Mouse (Mus musculus): ENCODE measurements around the gene Coq2. TPM values are rescaled to one million over a fixed set of nuclear protein-coding genes. Genes with fewer than 3 reads are reported as not detected.

The Coq2 gene
- total and polyA plus RNA-seq, 2 experiments from 2014 or later = 65.1 to 81.3 TPM

DNA sequence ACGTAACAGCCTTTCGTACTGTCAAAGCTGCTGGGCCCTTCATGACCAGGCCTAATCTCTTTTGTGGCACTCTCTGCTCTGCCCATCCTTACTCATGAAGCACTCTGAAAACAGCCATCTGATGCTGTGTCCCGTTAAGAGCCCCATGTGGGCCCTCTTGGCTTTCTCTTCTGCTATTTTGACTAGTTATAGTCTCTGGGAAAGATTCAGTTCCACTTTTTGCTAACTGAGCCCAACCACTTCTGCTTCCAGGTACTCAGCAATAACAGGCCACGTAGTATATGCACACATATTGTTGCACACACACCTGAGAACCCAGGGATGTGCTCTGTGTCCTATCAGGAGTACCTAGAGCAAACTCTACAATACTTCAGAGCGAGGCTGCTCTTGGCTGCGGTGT is 11.9 kb downstream of the Coq2 start:
- Histone ChIP-seq H3K27me3 (ENCODE audit: insufficient read depth, low read length) (no peaks in the 10 kb centered on the region), H3K9ac (no peak overlapping the region), H3K9me3 (ENCODE audit: low read length) (no peaks in the 10 kb centered on the region), H3K4me1 (ENCODE audit: insufficient read depth) (no peaks in the 10 kb centered on the region), H3K4me3 (ENCODE audit: low read depth, low read length) (no peak overlapping the region), H3K27ac (ENCODE audit: low read depth, low read length) (no peak overlapping the region), H3K4me2 (ENCODE audit: low read depth) (no peak overlapping the region), H3K36me3 (ENCODE audit: insufficient read depth) (peaks cover 52% of the 10 kb centered on the region)
- DNase-seq (no peak), ATAC-seq (no peak)
- 86% methylated on average over 6 of the region's 6 CpGs for WGBS
- TF ChIP-seq CTCF (IDR thresholded peaks at IDR 0.05; ENCODE audit: low read depth) = no peak

GRCm38 (mm10) chr5:100658460-100658859 is 16.5 kb downstream of the Coq2 start:
- peaks cover 82% of the 10 kb centered on the region for H3K36me3 ChIP-seq (ENCODE audit: insufficient read depth)
- no peak overlapping the region for H3K27ac ChIP-seq (ENCODE audit: low read depth, low read length)
- 83% methylated on average over 6 of the region's 6 CpGs for WGBS
- H3K4me3 ChIP-seq (ENCODE audit: low read depth, low read length) = no peak overlapping the region
- ATAC-seq (no peak), DNase-seq (no peak)
- no peaks in the 10 kb centered on the region for H3K4me1 ChIP-seq (ENCODE audit: insufficient read depth)
- no peaks in the 10 kb centered on the region for H3K9me3 ChIP-seq (ENCODE audit: low read length)
- no peak for TF ChIP-seq CTCF (IDR thresholded peaks at IDR 0.05; ENCODE audit: low read depth)
- no peaks in the 10 kb centered on the region for H3K27me3 ChIP-seq (ENCODE audit: insufficient read depth, low read length)
- H3K9ac ChIP-seq = no peak overlapping the region
- no peak overlapping the region for H3K4me2 ChIP-seq (ENCODE audit: low read depth)

GRCm38 (mm10) chr5:100656352-100656751 is 18.6 kb downstream of the Coq2 start:
- Histone ChIP-seq H3K4me1 (ENCODE audit: insufficient read depth) (no peaks in the 10 kb centered on the region), H3K27ac (ENCODE audit: low read depth, low read length) (no peak overlapping the region), H3K36me3 (ENCODE audit: insufficient read depth) (peaks cover 69% of the 10 kb centered on the region), H3K4me3 (ENCODE audit: low read depth, low read length) (no peak overlapping the region), H3K4me2 (ENCODE audit: low read depth) (no peak overlapping the region), H3K9me3 (ENCODE audit: low read length) (no peaks in the 10 kb centered on the region), H3K9ac (no peak overlapping the region), H3K27me3 (ENCODE audit: insufficient read depth, low read length) (no peaks in the 10 kb centered on the region)
- DNase-seq (no peak), ATAC-seq (no peak)
- WGBS = 82% methylated on average over 6 of the region's 6 CpGs
- no peak for TF ChIP-seq CTCF (IDR thresholded peaks at IDR 0.05; ENCODE audit: low read depth)

- Histone ChIP-seq H3K27ac (ENCODE audit: low read depth, low read length) (no peak overlapping the region), H3K4me3 (ENCODE audit: low read depth, low read length) (no peak overlapping the region), H3K9me3 (ENCODE audit: low read length) (no peaks in the 10 kb centered on the region), H3K9ac (no peak overlapping the region), H3K36me3 (ENCODE audit: insufficient read depth) (peaks cover 34% of the 10 kb centered on the region), H3K27me3 (ENCODE audit: insufficient read depth, low read length) (no peaks in the 10 kb centered on the region), H3K4me2 (ENCODE audit: low read depth) (no peak overlapping the region), H3K4me1 (ENCODE audit: insufficient read depth) (no peaks in the 10 kb centered on the region)
- TF ChIP-seq CTCF (IDR thresholded peaks at IDR 0.05; ENCODE audit: low read depth) = no peak
- WGBS = 90% methylated on average over 9 of the region's 9 CpGs
- DNase-seq (no peak), ATAC-seq (no peak)
Observed at GRCm38 (mm10) chr5:100652327-100652726, 22.6 kb downstream of the Coq2 start.

- no peak overlapping the region for H3K27ac ChIP-seq (ENCODE audit: low read depth, low read length)
- peaks cover 27% of the 10 kb centered on the region for H3K36me3 ChIP-seq (ENCODE audit: insufficient read depth)
- ATAC-seq = no peak
- H3K4me3 ChIP-seq (ENCODE audit: low read depth, low read length) = no peak overlapping the region
- WGBS = 82% methylated on average over 10 of the region's 10 CpGs
- H3K4me2 ChIP-seq (ENCODE audit: low read depth) = no peak overlapping the region
- H3K27me3 ChIP-seq (ENCODE audit: insufficient read depth, low read length) = no peaks in the 10 kb centered on the region
- no peak overlapping the region for H3K9ac ChIP-seq
- H3K9me3 ChIP-seq (ENCODE audit: low read length) = no peaks in the 10 kb centered on the region
- DNase-seq = no peak
- H3K4me1 ChIP-seq (ENCODE audit: insufficient read depth) = no peaks in the 10 kb centered on the region
- TF ChIP-seq CTCF (IDR thresholded peaks at IDR 0.05; ENCODE audit: low read depth) = no peak
Observed at GRCm38 (mm10) chr5:100651486-100651885, 23.5 kb downstream of the Coq2 start.

DNA sequence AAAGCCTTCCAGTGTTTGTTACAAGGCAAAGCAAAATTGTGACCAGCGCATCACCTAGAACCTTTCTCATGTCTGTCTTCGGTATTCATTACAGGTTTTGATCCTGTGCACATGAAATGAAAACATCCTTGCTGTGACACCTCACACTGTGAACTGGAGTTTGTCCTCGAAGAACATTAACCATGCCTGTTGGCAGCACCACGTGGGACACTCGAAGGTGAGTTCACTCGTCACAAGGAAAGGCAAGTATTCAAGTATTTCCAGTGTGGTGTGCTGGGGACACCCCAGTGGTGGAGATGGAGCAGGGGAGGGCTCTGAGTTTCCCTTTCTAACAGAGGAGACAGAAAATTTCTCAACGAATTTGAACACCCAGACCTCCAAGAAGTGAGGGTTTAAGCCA is 24.0 kb downstream of the Coq2 start:
- Histone ChIP-seq H3K4me3 (ENCODE audit: low read depth, low read length) (no peak overlapping the region), H3K27me3 (ENCODE audit: insufficient read depth, low read length) (no peaks in the 10 kb centered on the region), H3K36me3 (ENCODE audit: insufficient read depth) (peaks cover 22% of the 10 kb centered on the region), H3K9ac (no peak overlapping the region), H3K4me2 (ENCODE audit: low read depth) (no peak overlapping the region), H3K27ac (ENCODE audit: low read depth, low read length) (no peak overlapping the region), H3K4me1 (ENCODE audit: insufficient read depth) (no peaks in the 10 kb centered on the region), H3K9me3 (ENCODE audit: low read length) (no peaks in the 10 kb centered on the region)
- no peak for DNase-seq
- no peak for TF ChIP-seq CTCF (IDR thresholded peaks at IDR 0.05; ENCODE audit: low read depth)
- ATAC-seq = no peak
- WGBS = 90% methylated on average over 7 of the region's 7 CpGs

DNA sequence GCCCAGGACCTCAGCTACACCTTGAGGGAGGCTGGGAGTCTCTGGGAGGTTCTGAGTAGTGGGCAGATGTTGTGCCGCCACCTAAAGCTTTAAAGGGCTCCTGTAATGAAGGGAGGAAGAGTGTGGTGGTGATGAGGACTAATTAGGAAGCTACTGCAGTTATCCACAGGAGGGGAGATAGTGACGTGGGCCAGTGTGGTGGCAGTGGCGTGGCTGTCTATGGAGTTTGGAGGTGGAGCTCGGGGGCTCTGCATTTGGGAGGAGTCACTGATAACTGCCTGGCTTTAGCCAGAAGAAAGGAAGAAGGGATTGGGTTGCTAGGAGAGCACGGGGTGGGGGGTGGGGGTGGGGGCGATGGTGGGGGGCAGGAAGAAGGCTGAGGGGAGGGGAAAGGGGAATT is 26.4 kb downstream of the Coq2 start:
- Histone ChIP-seq H3K27ac (ENCODE audit: low read depth, low read length) (no peak overlapping the region), H3K4me2 (ENCODE audit: low read depth) (no peak overlapping the region), H3K27me3 (ENCODE audit: insufficient read depth, low read length) (no peaks in the 10 kb centered on the region), H3K9ac (no peak overlapping the region), H3K4me1 (ENCODE audit: insufficient read depth) (no peaks in the 10 kb centered on the region), H3K4me3 (ENCODE audit: low read depth, low read length) (no peak overlapping the region), H3K9me3 (ENCODE audit: low read length) (no peaks in the 10 kb centered on the region), H3K36me3 (ENCODE audit: insufficient read depth) (peaks cover under 1% of the 10 kb centered on the region; the same call in 1 of the 2 replicates)
- no peak for TF ChIP-seq CTCF (IDR thresholded peaks at IDR 0.05; ENCODE audit: low read depth)
- WGBS = 41% methylated on average over 6 of the region's 6 CpGs
- DNase-seq = no peak
- ATAC-seq = no peak

GRCm38 (mm10) chr5:100648046-100648445 is 26.9 kb downstream of the Coq2 start:
- no peak overlapping the region for H3K27ac ChIP-seq (ENCODE audit: low read depth, low read length)
- DNase-seq (no peak), ATAC-seq (no peak)
- no peak overlapping the region for H3K4me2 ChIP-seq (ENCODE audit: low read depth)
- no peak for TF ChIP-seq CTCF (IDR thresholded peaks at IDR 0.05; ENCODE audit: low read depth)
- no peak overlapping the region for H3K9ac ChIP-seq
- WGBS = 52% methylated on average over 10 of the region's 10 CpGs
- H3K9me3 ChIP-seq (ENCODE audit: low read length) = no peaks in the 10 kb centered on the region
- no peaks in the 10 kb centered on the region for H3K27me3 ChIP-seq (ENCODE audit: insufficient read depth, low read length)
- no peak overlapping the region for H3K4me3 ChIP-seq (ENCODE audit: low read depth, low read length)
- H3K4me1 ChIP-seq (ENCODE audit: insufficient read depth) = no peaks in the 10 kb centered on the region
- no peaks in the 10 kb centered on the region for H3K36me3 ChIP-seq (ENCODE audit: insufficient read depth)
